Mouse (Mus musculus): Measurements from ENCODE around the gene Fndc3b. TPM values are rescaled to one million over a fixed set of nuclear protein-coding genes. Genes with fewer than 3 reads are reported as not detected.
"Not testable (repeated sequence)": the region's sequence is repeated elsewhere in the genome, so short reads cannot be mapped to it uniquely, and the experiment has no call there.

Gene Fndc3b
- polyA plus RNA-seq, 1 experiment from 2014 or later = 10.0 TPM

DNA sequence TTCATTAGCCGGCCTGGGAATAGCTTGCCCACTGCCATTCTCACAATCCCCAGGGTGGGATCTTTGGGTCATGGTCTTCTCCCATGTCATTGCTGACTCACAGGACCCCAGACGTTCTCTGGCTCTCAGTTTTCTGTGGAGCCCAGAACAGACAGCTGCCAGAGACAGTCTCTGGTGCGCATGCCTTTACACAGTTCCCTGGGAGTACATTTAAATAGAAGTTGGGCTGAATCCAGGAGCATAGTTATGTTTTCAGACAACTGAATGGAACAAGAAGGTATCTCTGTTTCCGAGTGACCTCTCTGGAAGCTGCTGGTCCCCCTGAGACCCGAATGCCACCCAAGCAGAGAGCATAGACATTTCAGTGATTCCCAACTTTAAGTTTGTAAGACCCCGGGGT is 221.6 kb downstream of the Fndc3b start:
- DNase-seq (ENCODE audit: low spot score) = no peak
- Histone ChIP-seq H3K4me1 (peaks cover 3% of the 10 kb centered on the region; the same call in 1 of the 2 replicates), H3K36me3 (replicated peaks) (peaks cover 39% of the 10 kb centered on the region), H3K9me3 (no peaks in the 10 kb centered on the region), H3K27ac (replicated peaks) (no peak overlapping the region), H3K4me3 (no peak overlapping the region), H3K27me3 (replicated peaks; ENCODE audit: low read depth, poor library complexity, severe bottlenecking) (no peaks in the 10 kb centered on the region)
- WGBS = 82% methylated on average over 6 of the region's 6 CpGs

DNA sequence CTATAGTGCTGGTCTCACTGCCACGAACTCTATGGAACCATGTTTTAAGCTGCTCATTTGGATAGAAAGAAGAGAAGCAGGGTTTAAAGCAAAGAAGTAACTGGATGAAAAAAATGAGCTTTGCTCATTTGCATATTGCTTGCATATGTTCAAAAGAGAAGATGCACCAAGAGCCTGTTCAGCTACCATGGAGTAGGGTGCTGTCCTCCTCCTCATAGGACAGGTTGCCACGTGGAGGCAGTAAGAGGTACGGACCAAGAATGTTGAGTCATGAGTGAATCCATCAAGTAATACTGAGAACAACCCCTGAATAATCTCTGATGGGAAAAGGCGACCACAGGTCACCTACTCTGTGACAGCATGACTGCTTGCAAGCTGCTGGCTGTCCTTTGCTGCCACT is 226.0 kb downstream of the Fndc3b start:
- 88% methylated on average over 4 of the region's 4 CpGs for WGBS
- peaks cover 33% of the 10 kb centered on the region for H3K36me3 ChIP-seq (replicated peaks)
- no peak for DNase-seq (ENCODE audit: low spot score)
- peaks cover 7% of the 10 kb centered on the region; the same call in 1 of the 2 replicates for H3K4me1 ChIP-seq
- no peaks in the 10 kb centered on the region for H3K9me3 ChIP-seq
- H3K27me3 ChIP-seq (replicated peaks; ENCODE audit: low read depth, poor library complexity, severe bottlenecking) = no peaks in the 10 kb centered on the region
- no peak overlapping the region for H3K27ac ChIP-seq (replicated peaks)
- no peak overlapping the region for H3K4me3 ChIP-seq

DNA sequence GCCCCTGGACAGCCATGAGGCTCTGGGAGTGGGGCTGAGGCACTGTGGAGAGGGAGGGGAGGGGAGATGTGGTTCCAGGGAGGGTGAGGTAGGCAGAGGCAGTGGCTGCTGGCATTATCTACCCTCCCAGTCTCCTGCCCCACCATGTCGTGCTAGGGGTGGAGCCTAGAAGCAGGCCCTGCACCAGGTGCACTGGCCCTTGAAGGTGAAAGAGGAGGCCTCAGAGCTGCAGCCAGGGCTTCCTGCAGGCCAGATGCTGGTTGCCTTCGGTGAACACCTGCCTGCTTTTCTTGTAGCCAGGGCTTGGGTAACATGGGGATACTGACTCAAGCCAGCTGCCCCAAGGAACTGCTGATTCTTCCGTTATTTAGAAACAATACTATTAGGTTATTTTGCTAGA is 226.4 kb downstream of the Fndc3b start:
- WGBS = 75% methylated on average over 3 of the region's 3 CpGs
- no peak overlapping the region for H3K4me3 ChIP-seq
- H3K36me3 ChIP-seq (replicated peaks) = peaks cover 33% of the 10 kb centered on the region
- H3K9me3 ChIP-seq = no peaks in the 10 kb centered on the region
- no peak overlapping the region for H3K27ac ChIP-seq (replicated peaks)
- no peaks in the 10 kb centered on the region for H3K27me3 ChIP-seq (replicated peaks; ENCODE audit: low read depth, poor library complexity, severe bottlenecking)
- peaks cover 7% of the 10 kb centered on the region; the same call in 1 of the 2 replicates for H3K4me1 ChIP-seq
- DNase-seq (ENCODE audit: low spot score) = no peak

DNA sequence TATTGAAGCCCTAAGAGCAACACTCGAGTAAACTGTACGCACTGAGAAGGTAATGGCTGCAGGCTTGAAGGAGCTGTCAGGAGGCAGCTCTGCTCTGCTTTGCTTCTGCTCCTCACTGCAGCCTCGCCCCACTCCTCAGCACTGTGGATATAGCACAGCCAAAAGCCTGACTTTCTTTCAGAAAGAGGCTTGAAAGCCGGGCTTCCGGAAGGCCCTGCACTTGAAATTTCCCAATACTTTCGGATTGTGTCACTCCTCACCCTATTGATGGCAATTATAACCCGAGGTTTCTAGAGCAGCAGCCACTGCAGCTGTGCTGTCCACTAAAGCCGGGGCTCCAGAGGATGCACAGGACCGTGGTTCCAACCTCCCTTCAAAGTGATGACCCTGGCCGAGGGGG is 227.3 kb downstream of the Fndc3b start:
- Histone ChIP-seq H3K4me1 (peaks cover 7% of the 10 kb centered on the region; the same call in 1 of the 2 replicates), H3K4me3 (no peak overlapping the region), H3K9me3 (no peaks in the 10 kb centered on the region), H3K27me3 (replicated peaks; ENCODE audit: low read depth, poor library complexity, severe bottlenecking) (no peaks in the 10 kb centered on the region), H3K36me3 (replicated peaks) (peaks cover 35% of the 10 kb centered on the region), H3K27ac (replicated peaks) (no peak overlapping the region)
- WGBS = 86% methylated on average over 10 of the region's 10 CpGs
- no peak for DNase-seq (ENCODE audit: low spot score)

DNA sequence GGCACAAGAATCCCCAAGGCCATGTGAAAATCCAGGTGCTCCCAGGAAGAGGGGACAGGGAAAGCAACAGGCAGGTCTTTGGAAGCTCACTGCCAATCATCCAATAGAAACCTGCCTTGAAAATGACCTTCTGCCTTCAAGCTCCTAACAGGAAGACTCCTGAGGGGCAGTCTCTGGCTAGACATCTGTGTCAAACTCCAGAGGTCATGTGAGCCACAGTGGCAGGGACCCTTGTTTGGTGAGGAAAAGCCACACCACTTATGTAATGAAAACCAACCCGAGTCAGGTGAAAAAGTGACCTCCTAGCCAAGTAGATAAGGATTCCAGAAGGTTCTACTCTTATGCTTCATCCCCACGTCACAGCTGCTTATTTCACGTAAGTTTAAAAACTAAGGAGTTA is 227.8 kb downstream of the Fndc3b start:
- no peak overlapping the region for H3K4me3 ChIP-seq
- H3K4me1 ChIP-seq = peaks cover 5% of the 10 kb centered on the region; the same call in 1 of the 2 replicates
- WGBS = 83% methylated on average over 3 of the region's 3 CpGs
- no peak overlapping the region for H3K27ac ChIP-seq (replicated peaks)
- no peaks in the 10 kb centered on the region for H3K27me3 ChIP-seq (replicated peaks; ENCODE audit: low read depth, poor library complexity, severe bottlenecking)
- H3K9me3 ChIP-seq = no peaks in the 10 kb centered on the region
- DNase-seq (ENCODE audit: low spot score) = no peak
- peaks cover 39% of the 10 kb centered on the region for H3K36me3 ChIP-seq (replicated peaks)

DNA sequence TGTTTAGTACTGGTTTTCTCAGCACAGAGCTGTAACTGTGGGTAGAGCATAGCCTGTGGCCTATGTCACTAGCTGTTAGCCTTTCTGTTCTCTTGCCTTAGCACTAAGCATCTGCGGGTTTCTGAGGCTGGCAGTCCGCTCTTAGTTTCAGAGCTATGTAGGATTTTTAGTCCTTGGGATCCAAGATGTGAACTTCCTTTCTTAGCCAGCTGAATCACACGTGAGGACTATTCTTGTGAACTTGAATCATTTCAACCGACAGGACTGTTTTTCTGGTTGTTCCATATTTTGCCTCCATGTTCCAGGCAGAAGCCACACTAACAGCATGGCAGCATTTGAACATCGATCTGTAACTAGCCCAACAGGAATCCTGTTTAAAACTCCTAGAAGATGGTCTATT is 229.4 kb downstream of the Fndc3b start:
- Histone ChIP-seq H3K36me3 (replicated peaks) (peaks cover 26% of the 10 kb centered on the region), H3K27ac (replicated peaks) (no peak overlapping the region), H3K4me1 (0 out of 2 replicates have a peak, but pooled peaks cover 4% of the 10 kb centered on the region), H3K9me3 (no peaks in the 10 kb centered on the region), H3K27me3 (replicated peaks; ENCODE audit: low read depth, poor library complexity, severe bottlenecking) (no peaks in the 10 kb centered on the region), H3K4me3 (no peak overlapping the region)
- WGBS = 94% methylated on average over 5 of the region's 5 CpGs
- DNase-seq (ENCODE audit: low spot score) = no peak

DNA sequence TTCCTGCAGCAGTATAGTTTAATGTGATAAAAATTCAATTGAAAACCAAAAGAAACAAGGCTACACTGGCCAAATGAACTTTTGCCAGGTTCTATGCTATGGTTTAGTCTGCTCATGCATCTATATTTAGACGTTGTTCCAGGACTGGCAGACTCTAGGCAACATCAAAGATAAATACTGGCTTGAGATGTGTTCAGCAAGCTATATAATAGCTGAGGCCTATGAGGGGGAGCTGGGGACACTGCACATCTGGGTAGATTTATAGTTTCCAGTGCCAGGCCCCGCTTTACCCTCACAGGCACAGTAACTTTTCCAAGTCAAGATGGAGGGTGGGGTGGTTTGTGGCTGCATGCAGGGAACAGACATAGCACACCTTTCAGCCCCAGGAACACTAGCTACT is 231.7 kb downstream of the Fndc3b start:
- WGBS = 94% methylated on average over 2 of the region's 2 CpGs
- no peak overlapping the region for H3K27ac ChIP-seq (replicated peaks)
- no peak for DNase-seq (ENCODE audit: low spot score)
- H3K4me1 ChIP-seq = 0 out of 2 replicates have a peak, but pooled peaks cover 4% of the 10 kb centered on the region
- no peaks in the 10 kb centered on the region for H3K27me3 ChIP-seq (replicated peaks; ENCODE audit: low read depth, poor library complexity, severe bottlenecking)
- H3K9me3 ChIP-seq = no peaks in the 10 kb centered on the region
- no peak overlapping the region for H3K4me3 ChIP-seq
- H3K36me3 ChIP-seq (replicated peaks) = peaks cover 13% of the 10 kb centered on the region; the same call in 1 of the 2 replicates

DNA sequence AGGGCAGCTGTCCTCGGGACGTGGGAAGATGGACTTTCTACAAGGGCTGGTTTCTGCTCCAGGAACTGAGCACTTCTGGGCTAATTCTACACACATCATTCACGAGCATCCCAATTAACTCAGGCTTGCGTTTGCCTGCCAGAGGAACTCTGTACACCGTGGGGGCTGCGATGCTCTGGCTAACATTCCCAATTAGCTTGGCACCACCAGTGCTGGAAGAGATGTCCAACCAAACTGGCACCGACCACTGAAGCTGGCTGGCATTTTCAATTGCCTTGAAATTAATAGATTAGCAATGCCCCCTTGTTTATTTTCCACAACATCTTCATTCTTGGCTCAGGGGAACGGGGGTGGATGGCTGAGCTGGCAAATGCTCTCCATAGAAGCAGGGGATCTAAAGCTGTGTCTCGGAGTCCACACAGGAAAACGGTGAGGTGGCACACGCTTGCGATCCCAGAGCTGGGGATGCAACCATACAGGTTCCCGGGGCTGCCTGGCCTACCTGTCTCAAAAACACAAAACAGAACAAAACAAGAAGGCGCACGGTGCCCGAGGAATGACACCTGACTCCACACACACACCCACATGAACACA is 232.4 kb downstream of the Fndc3b start:
- Histone ChIP-seq H3K4me3 (no peak overlapping the region), H3K27me3 (replicated peaks; ENCODE audit: low read depth, poor library complexity, severe bottlenecking) (no peaks in the 10 kb centered on the region), H3K9me3 (no peaks in the 10 kb centered on the region), H3K27ac (replicated peaks) (no peak overlapping the region), H3K4me1 (0 out of 2 replicates have a peak, but pooled peaks cover 4% of the 10 kb centered on the region), H3K36me3 (replicated peaks) (peaks cover 21% of the 10 kb centered on the region)
- WGBS = 92% methylated on average over 16 of the region's 16 CpGs
- no peak for DNase-seq (ENCODE audit: low spot score)

DNA sequence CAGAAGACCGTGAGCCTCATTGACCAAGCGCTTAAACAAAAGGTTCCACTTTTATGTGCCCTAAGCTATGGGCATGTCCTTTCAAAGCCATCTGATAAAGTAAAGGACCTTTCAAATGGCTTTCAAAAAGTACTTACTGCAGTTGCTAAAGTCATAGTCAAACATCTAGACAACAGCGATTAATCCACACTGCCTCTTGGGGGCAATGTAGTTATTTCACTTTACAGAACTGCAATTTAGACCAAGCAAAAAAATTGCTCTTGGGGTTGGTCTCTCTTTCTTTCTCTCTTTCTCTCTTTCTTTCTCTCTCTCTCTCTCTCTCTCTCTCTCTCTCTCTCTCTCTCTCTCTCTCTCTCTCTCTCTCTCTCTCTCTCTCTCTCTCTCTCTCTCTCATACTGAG is 233.4 kb downstream of the Fndc3b start:
- not testable (repeated sequence) for DNase-seq (ENCODE audit: low spot score); H3K4me3 ChIP-seq; H3K4me1 ChIP-seq; H3K9me3 ChIP-seq; H3K27me3 ChIP-seq (replicated peaks; ENCODE audit: low read depth, poor library complexity, severe bottlenecking); H3K27ac ChIP-seq (replicated peaks)
- H3K36me3 ChIP-seq (replicated peaks) = peaks cover 30% of the 10 kb centered on the region
- 88% methylated on average over 3 of the region's 3 CpGs for WGBS

DNA sequence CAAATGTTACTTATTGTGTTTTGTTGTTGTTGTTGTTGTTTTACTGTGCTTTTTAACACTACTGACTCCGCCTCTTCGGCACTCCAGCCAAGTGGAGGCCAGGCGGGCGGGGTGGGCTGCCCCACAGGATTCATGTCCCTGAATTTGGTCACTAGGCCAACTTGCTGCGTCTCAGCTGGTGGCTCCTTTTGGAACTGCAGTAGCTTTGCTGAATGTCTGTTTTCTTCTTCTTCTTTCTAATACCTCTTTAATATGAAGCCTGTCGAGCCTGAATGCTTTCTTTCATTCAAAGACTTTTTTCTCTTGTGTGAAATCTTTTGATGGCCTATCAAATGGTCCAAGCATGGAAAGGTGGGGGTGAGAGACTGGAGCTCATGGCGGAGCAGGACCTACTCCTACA is 235.2 kb downstream of the Fndc3b start:
- WGBS = 88% methylated on average over 7 of the region's 7 CpGs
- no peak for DNase-seq (ENCODE audit: low spot score)
- H3K4me3 ChIP-seq = no peak overlapping the region

DNA sequence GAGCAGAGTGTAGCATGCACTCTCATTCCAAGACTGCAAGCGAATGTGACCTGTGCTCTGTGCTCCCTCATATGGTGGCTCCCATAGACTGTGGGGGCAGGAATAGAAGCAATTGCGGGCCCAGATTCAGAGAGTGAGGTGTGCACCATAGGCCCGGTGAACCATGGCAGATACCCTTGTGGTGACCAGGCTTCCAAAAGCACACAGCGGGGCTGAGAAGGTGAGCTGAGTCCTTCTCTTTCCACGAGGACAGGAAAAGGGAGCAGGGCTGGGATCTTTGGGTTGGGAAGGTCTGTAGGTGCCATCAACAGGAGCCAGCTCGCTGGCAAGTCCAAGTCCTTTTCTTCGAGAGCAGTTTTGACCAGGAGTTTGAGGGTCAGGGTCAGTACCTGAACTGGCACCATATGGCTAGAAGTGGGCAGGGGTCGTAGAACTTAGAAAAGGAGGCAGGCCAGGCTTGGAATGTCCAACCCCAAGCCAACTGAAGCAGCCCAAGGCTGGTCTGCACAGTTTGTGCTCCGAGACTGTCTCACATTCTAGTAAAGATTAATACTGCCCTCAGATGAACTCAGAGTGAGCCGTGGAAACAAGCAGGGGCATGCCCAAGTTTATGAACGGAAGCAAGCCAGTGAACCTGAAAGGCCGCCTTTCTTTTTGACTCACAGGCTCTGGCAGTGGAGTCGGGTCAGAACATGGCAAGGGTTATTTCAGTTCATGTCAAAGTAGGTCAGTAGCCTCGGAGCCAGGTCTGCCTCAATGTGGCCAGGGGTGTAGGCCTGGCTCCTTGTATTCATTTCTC is 237.1 kb downstream of the Fndc3b start:
- 88% methylated on average over 14 of the region's 14 CpGs for WGBS
- no peak for DNase-seq (ENCODE audit: low spot score)
- H3K27ac ChIP-seq (replicated peaks) = no peak overlapping the region

More for the DNA sequence above, 235.2 kb downstream of the Fndc3b start:
- H3K9me3 ChIP-seq = peaks cover 5% of the 10 kb centered on the region; the same call in 1 of the 2 replicates
- H3K27ac ChIP-seq (replicated peaks) = no peak overlapping the region
- peaks cover 30% of the 10 kb centered on the region for H3K36me3 ChIP-seq (replicated peaks)
- H3K4me1 ChIP-seq = no peaks in the 10 kb centered on the region
- no peaks in the 10 kb centered on the region for H3K27me3 ChIP-seq (replicated peaks; ENCODE audit: low read depth, poor library complexity, severe bottlenecking)

DNA sequence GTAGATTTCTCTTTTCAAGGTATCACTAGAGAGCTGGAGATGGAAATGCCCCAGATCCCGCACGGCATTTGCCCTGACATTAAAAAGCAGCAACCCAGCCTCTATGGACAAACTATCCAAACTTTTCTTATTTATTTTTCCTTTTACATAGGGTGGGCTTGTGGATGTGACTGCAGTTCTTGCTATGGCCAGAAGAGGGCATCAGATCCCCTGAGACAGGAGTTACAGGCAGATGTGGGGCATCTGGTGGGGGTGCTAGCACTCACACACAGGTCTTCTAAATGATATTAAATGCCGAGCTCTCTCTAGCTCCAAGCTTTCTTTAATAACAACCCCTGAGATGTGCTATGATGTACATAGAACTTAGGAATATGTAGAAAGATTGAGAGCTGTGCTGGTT is 238.3 kb downstream of the Fndc3b start:
- 98% methylated on average over 3 of the region's 3 CpGs for WGBS
- H3K27me3 ChIP-seq (replicated peaks; ENCODE audit: low read depth, poor library complexity, severe bottlenecking) = no peaks in the 10 kb centered on the region
- no peak for DNase-seq (ENCODE audit: low spot score)
- H3K9me3 ChIP-seq = peaks cover 5% of the 10 kb centered on the region; the same call in 1 of the 2 replicates
- peaks cover 41% of the 10 kb centered on the region for H3K36me3 ChIP-seq (replicated peaks)
- no peak overlapping the region for H3K27ac ChIP-seq (replicated peaks)
- H3K4me3 ChIP-seq = no peak overlapping the region
- H3K4me1 ChIP-seq = no peaks in the 10 kb centered on the region

More for the DNA sequence above, 237.1 kb downstream of the Fndc3b start:
- H3K9me3 ChIP-seq = peaks cover 5% of the 10 kb centered on the region; the same call in 1 of the 2 replicates
- H3K27me3 ChIP-seq (replicated peaks; ENCODE audit: low read depth, poor library complexity, severe bottlenecking) = no peaks in the 10 kb centered on the region
- H3K4me3 ChIP-seq = no peak overlapping the region
- peaks cover 36% of the 10 kb centered on the region for H3K36me3 ChIP-seq (replicated peaks)
- H3K4me1 ChIP-seq = no peaks in the 10 kb centered on the region

DNA sequence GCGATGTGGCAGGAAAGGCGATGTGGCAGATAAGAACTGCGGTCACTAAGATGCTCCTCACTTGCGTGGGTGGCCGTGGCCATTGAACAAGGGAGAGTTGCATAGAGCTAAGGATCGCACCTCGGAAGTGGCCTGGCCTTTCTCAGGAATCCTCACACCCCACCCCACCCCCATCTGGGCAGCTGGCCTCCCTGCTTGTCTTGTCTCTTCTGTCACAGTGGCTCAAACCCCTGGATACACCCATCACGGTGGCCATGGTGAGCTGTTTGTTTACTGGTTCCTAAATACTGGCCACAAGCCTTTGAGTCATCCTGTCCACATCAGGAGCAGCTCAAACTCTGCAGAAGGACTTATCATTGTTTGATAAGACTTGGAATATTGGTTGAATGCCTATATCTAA is 240.3 kb downstream of the Fndc3b start:
- Histone ChIP-seq H3K36me3 (replicated peaks) (peaks cover 52% of the 10 kb centered on the region), H3K9me3 (peaks cover 5% of the 10 kb centered on the region; the same call in 1 of the 2 replicates), H3K4me1 (no peaks in the 10 kb centered on the region), H3K27ac (replicated peaks) (no peak overlapping the region), H3K27me3 (replicated peaks; ENCODE audit: low read depth, poor library complexity, severe bottlenecking) (no peaks in the 10 kb centered on the region), H3K4me3 (no peak overlapping the region)
- DNase-seq (ENCODE audit: low spot score) = no peak
- WGBS = 91% methylated on average over 8 of the region's 8 CpGs

All from embryonic facial prominence, embryonic 10.5 days (tissue).